8 mouse cellular contexts compared by ENCODE assay signal in genomic region chr19:6045366-6046293, GRCm38 (mm10). TPM values are rescaled to one million over a fixed set of nuclear protein-coding genes. Genes with fewer than 3 reads are reported as not detected.
DNase-seq lines count a peak whose midpoint lies in the region; ATAC-seq and TF ChIP-seq lines count a peak whose summit lies in the region.

No protein-coding gene starts in this region.

- TF ChIP-seq CTCF in liver, postnatal 0 days (IDR thresholded peaks at IDR 0.05; ENCODE audit: low read depth), result peak; percentile 52
- peak; percentile 52 for TF ChIP-seq CTCF in stomach, postnatal 0 days (IDR thresholded peaks at IDR 0.05; ENCODE audit: low read depth)

- H3K9me3 ChIP-seq in kidney, embryonic 15.5 days (replicated peaks), result no peaks in the 10 kb centered on the region
- H3K9me3 ChIP-seq in forebrain, embryonic 15.5 days, result no peaks in the 10 kb centered on the region
- no peaks in the 10 kb centered on the region for H3K9me3 ChIP-seq in liver, postnatal 0 days (ENCODE audit: low read length)
- H3K9me3 ChIP-seq in stomach, postnatal 0 days (ENCODE audit: control insufficient read depth, low read length), result no peaks in the 10 kb centered on the region

- H3K9ac ChIP-seq in kidney, embryonic 15.5 days, result peak overlapping the region; percentile 88
- peak overlapping the region; percentile 86 for H3K9ac ChIP-seq in forebrain, embryonic 15.5 days (replicated peaks)
- H3K9ac ChIP-seq in liver, postnatal 0 days (replicated peaks), result peak overlapping the region; percentile 91
- peak overlapping the region; percentile 79 for H3K9ac ChIP-seq in stomach, postnatal 0 days (ENCODE audit: low read length)

- no peak for ATAC-seq in kidney, embryonic 15.5 days (replicated peaks; ENCODE audit: low FRiP score)
- peak; percentile 33 for ATAC-seq in activated CD4-positive, CD25-positive, alpha-beta regulatory T cell, adult 4 months
- ATAC-seq in forebrain, embryonic 15.5 days (replicated peaks), result peak; percentile 34
- peak; percentile 43 for ATAC-seq in liver, postnatal 0 days
- ATAC-seq in stomach, postnatal 0 days (ENCODE audit: low FRiP score, low TSS enrichment), result peak; percentile 21; the same call in 1 of the 2 replicates

- WGBS in kidney, embryonic 15.5 days, result 17% methylated on average over 20 of the region's 20 CpGs
- WGBS in forebrain, embryonic 15.5 days, result 17% methylated on average over 20 of the region's 20 CpGs
- 12% methylated on average over 20 of the region's 20 CpGs for WGBS in liver, postnatal 0 days (ENCODE audit: insufficient replicate concordance)
- WGBS in stomach, postnatal 0 days, result 10% methylated on average over 20 of the region's 20 CpGs

- peaks cover 38% of the 10 kb centered on the region for H3K4me1 ChIP-seq in kidney, embryonic 15.5 days
- peaks cover 22% of the 10 kb centered on the region for H3K4me1 ChIP-seq in forebrain, embryonic 15.5 days
- peaks cover 29% of the 10 kb centered on the region for H3K4me1 ChIP-seq in liver, postnatal 0 days (ENCODE audit: insufficient read depth)
- 0 out of 2 replicates have a peak, but pooled peaks cover 2% of the 10 kb centered on the region for H3K4me1 ChIP-seq in stomach, postnatal 0 days (replicated peaks; ENCODE audit: control insufficient read depth, insufficient read depth)

- peaks cover 26% of the 10 kb centered on the region for H3K36me3 ChIP-seq in kidney, embryonic 15.5 days
- peaks cover 24% of the 10 kb centered on the region for H3K36me3 ChIP-seq in forebrain, embryonic 15.5 days
- H3K36me3 ChIP-seq in liver, postnatal 0 days (replicated peaks; ENCODE audit: insufficient read depth, low read length), result peaks cover 26% of the 10 kb centered on the region
- H3K36me3 ChIP-seq in stomach, postnatal 0 days (ENCODE audit: control insufficient read depth, insufficient read depth, low read length), result peaks cover 19% of the 10 kb centered on the region

- H3K27ac ChIP-seq in kidney, embryonic 15.5 days, result peak overlapping the region; percentile 99
- peak overlapping the region; percentile 100 for H3K27ac ChIP-seq in forebrain, embryonic 15.5 days (replicated peaks)
- peak overlapping the region; percentile 99 for H3K27ac ChIP-seq in liver, postnatal 0 days (ENCODE audit: low read depth)
- H3K27ac ChIP-seq in stomach, postnatal 0 days (replicated peaks), result peak overlapping the region; percentile 98

- TF ChIP-seq EP300 in liver, postnatal 0 days (IDR thresholded peaks at IDR 0.05; ENCODE audit: low read depth), result no peak
- TF ChIP-seq EP300 in stomach, postnatal 0 days (optimal IDR thresholded peaks at IDR 0.05), result no peak

- no peaks in the 10 kb centered on the region for H3K27me3 ChIP-seq in kidney, embryonic 15.5 days
- H3K27me3 ChIP-seq in forebrain, embryonic 15.5 days, result no peaks in the 10 kb centered on the region
- no peaks in the 10 kb centered on the region for H3K27me3 ChIP-seq in liver, postnatal 0 days (ENCODE audit: insufficient read depth, low read length)
- H3K27me3 ChIP-seq in stomach, postnatal 0 days (ENCODE audit: control insufficient read depth, insufficient read depth, low read length), result no peaks in the 10 kb centered on the region

- no peak for DNase-seq in kidney, postnatal 36 days
- no peak for DNase-seq in liver, postnatal 0 days
- DNase-seq in stomach, postnatal 0 days (ENCODE audit: low spot score), result no peak
- no peak for DNase-seq in thymus, postnatal 0 days (ENCODE audit: low spot score)
- no peak for DNase-seq in urinary bladder, postnatal 4 days (ENCODE audit: low spot score in 2 of 2)

- peak overlapping the region; percentile 99 for H3K4me3 ChIP-seq in kidney, embryonic 15.5 days (replicated peaks)
- H3K4me3 ChIP-seq in forebrain, embryonic 15.5 days, result peak overlapping the region; percentile 90
- H3K4me3 ChIP-seq in liver, postnatal 0 days (ENCODE audit: low read depth, low read length), result peak overlapping the region; percentile 73
- peak overlapping the region; percentile 82 for H3K4me3 ChIP-seq in stomach, postnatal 0 days (ENCODE audit: low read depth, low read length)

- peak overlapping the region; percentile 86 for H3K4me2 ChIP-seq in kidney, embryonic 15.5 days
- H3K4me2 ChIP-seq in forebrain, embryonic 15.5 days (replicated peaks), result peak overlapping the region; percentile 89
- peak overlapping the region; percentile 76 for H3K4me2 ChIP-seq in liver, postnatal 0 days (ENCODE audit: low read depth, low read length)
- peak overlapping the region; percentile 87 for H3K4me2 ChIP-seq in stomach, postnatal 0 days (replicated peaks; ENCODE audit: low read depth)

RNA-seq across cellular contexts. Expression of gene Syvn1, which starts 0.7 kb away (rescaled TPM):
- 35.6 and 38.5 TPM in 2 replicates for polyA plus RNA-seq in kidney, embryonic 15.5 days (2015; fragmentation: Nextera tagmentation; extraction: Ambion mirVana)
- polyA plus RNA-seq in activated CD4-positive, CD25-positive, alpha-beta regulatory T cell, adult 4 months (2017; shearing (Covaris generic)), result 10 to 100 TPM; 12.2 to 15.7 TPM
- 25.7 and 26.5 TPM in 2 replicates for polyA plus RNA-seq in forebrain, embryonic 15.5 days (2015; fragmentation: Nextera tagmentation; extraction: Ambion mirVana)
- polyA plus RNA-seq in liver, postnatal 0 days (2015; fragmentation: Nextera tagmentation; extraction: Ambion mirVana), result 12.4 and 15.4 TPM in 2 replicates
- polyA plus RNA-seq in stomach, postnatal 0 days (2015; fragmentation: Nextera tagmentation; extraction: Ambion mirVana), result 18.5 and 21.1 TPM in 2 replicates
- polyA plus RNA-seq in thymus, postnatal 0 days (2015; fragmentation: Nextera tagmentation; extraction: Ambion mirVana), result 15.1 and 16.5 TPM in 2 replicates

RNA-seq across cellular contexts. Expression of gene Mrpl49, which starts 12.0 kb away (rescaled TPM):
- 77.9 and 81.6 TPM in 2 replicates for polyA plus RNA-seq in kidney, embryonic 15.5 days (2015; fragmentation: Nextera tagmentation; extraction: Ambion mirVana)
- polyA plus RNA-seq in activated CD4-positive, CD25-positive, alpha-beta regulatory T cell, adult 4 months (2017; shearing (Covaris generic)), result 10 to 100 TPM; 31.3 to 38.5 TPM
- 71.5 and 72.4 TPM in 2 replicates for polyA plus RNA-seq in forebrain, embryonic 15.5 days (2015; fragmentation: Nextera tagmentation; extraction: Ambion mirVana)
- 28.2 and 29.6 TPM in 2 replicates for polyA plus RNA-seq in liver, postnatal 0 days (2015; fragmentation: Nextera tagmentation; extraction: Ambion mirVana)
- 35.0 and 36.6 TPM in 2 replicates for polyA plus RNA-seq in stomach, postnatal 0 days (2015; fragmentation: Nextera tagmentation; extraction: Ambion mirVana)
- polyA plus RNA-seq in thymus, postnatal 0 days (2015; fragmentation: Nextera tagmentation; extraction: Ambion mirVana), result 65.2 and 71.4 TPM in 2 replicates

RNA-seq across cellular contexts. Expression of gene Fau, which starts 12.0 kb away (rescaled TPM):
- polyA plus RNA-seq in kidney, embryonic 15.5 days (2015; fragmentation: Nextera tagmentation; extraction: Ambion mirVana), result 741 and 838 TPM in 2 replicates
- polyA plus RNA-seq in activated CD4-positive, CD25-positive, alpha-beta regulatory T cell, adult 4 months (2017; shearing (Covaris generic)), result 1,000 to 10,000 TPM; 2,454 to 3,437 TPM
- 582 and 618 TPM in 2 replicates for polyA plus RNA-seq in forebrain, embryonic 15.5 days (2015; fragmentation: Nextera tagmentation; extraction: Ambion mirVana)
- polyA plus RNA-seq in liver, postnatal 0 days (2015; fragmentation: Nextera tagmentation; extraction: Ambion mirVana), result 781 and 784 TPM in 2 replicates
- polyA plus RNA-seq in stomach, postnatal 0 days (2015; fragmentation: Nextera tagmentation; extraction: Ambion mirVana), result 818 and 857 TPM in 2 replicates
- 1,297 and 1,312 TPM in 2 replicates for polyA plus RNA-seq in thymus, postnatal 0 days (2015; fragmentation: Nextera tagmentation; extraction: Ambion mirVana)

RNA-seq across cellular contexts. Expression of gene Znhit2, which starts 15.4 kb away (rescaled TPM):
- 33.0 and 33.2 TPM in 2 replicates for polyA plus RNA-seq in kidney, embryonic 15.5 days (2015; fragmentation: Nextera tagmentation; extraction: Ambion mirVana)
- 10 to 100 TPM; 10.3 to 11.0 TPM for polyA plus RNA-seq in activated CD4-positive, CD25-positive, alpha-beta regulatory T cell, adult 4 months (2017; shearing (Covaris generic))
- polyA plus RNA-seq in forebrain, embryonic 15.5 days (2015; fragmentation: Nextera tagmentation; extraction: Ambion mirVana), result 33.0 and 35.9 TPM in 2 replicates
- 30.2 and 35.8 TPM in 2 replicates for polyA plus RNA-seq in liver, postnatal 0 days (2015; fragmentation: Nextera tagmentation; extraction: Ambion mirVana)
- polyA plus RNA-seq in stomach, postnatal 0 days (2015; fragmentation: Nextera tagmentation; extraction: Ambion mirVana), result 31.8 and 33.2 TPM in 2 replicates
- polyA plus RNA-seq in thymus, postnatal 0 days (2015; fragmentation: Nextera tagmentation; extraction: Ambion mirVana), result 48.3 and 55.4 TPM in 2 replicates

RNA-seq across cellular contexts. Expression of gene Tm7sf2, which starts 22.5 kb away (rescaled TPM):
- 23.6 and 24.9 TPM in 2 replicates for polyA plus RNA-seq in kidney, embryonic 15.5 days (2015; fragmentation: Nextera tagmentation; extraction: Ambion mirVana)
- 1 to 10 TPM; 5.4 to 9.2 TPM for polyA plus RNA-seq in activated CD4-positive, CD25-positive, alpha-beta regulatory T cell, adult 4 months (2017; shearing (Covaris generic))
- polyA plus RNA-seq in forebrain, embryonic 15.5 days (2015; fragmentation: Nextera tagmentation; extraction: Ambion mirVana), result 34.9 and 36.3 TPM in 2 replicates
- polyA plus RNA-seq in liver, postnatal 0 days (2015; fragmentation: Nextera tagmentation; extraction: Ambion mirVana), result 42.6 and 44.1 TPM in 2 replicates
- polyA plus RNA-seq in stomach, postnatal 0 days (2015; fragmentation: Nextera tagmentation; extraction: Ambion mirVana), result 17.9 and 19.7 TPM in 2 replicates
- polyA plus RNA-seq in thymus, postnatal 0 days (2015; fragmentation: Nextera tagmentation; extraction: Ambion mirVana), result 10.1 and 10.3 TPM in 2 replicates
